Mouse (Mus musculus) lung, postnatal 10 days (tissue): ENCODE measurements around the gene Stim1.
"Not testable (repeated sequence)": the region's sequence is repeated elsewhere in the genome, so short reads cannot be mapped to it uniquely, and the experiment has no call there.

Experiments
- DNase-seq: peaks from one replicate; pipeline ENCODE4 v3.0.0; 2021

Stim1 gene

GRCm38 (mm10) chr7:102458618-102459380 is 191.2 kb downstream of the Stim1 start:
- no peak for DNase-seq

- no peak for DNase-seq
These were observed 200.0 kb downstream of the Stim1 start for GRCm38 (mm10) chr7:102467566-102467965.

GRCm38 (mm10) chr7:102472675-102473074 is 205.1 kb downstream of the Stim1 start:
- DNase-seq, result no peak

- DNase-seq, result no peak
These were observed 209.0 kb downstream of the Stim1 start for GRCm38 (mm10) chr7:102476601-102477000.

GRCm38 (mm10) chr7:102477377-102477776 is 209.8 kb downstream of the Stim1 start:
- DNase-seq, result no peak

- DNase-seq, result no peak
These were observed 210.8 kb downstream of the Stim1 start for GRCm38 (mm10) chr7:102478425-102478824.

- DNase-seq, result no peak
These were observed 211.3 kb downstream of the Stim1 start for GRCm38 (mm10) chr7:102478926-102479325.

GRCm38 (mm10) chr7:102479368-102480078 is 211.9 kb downstream of the Stim1 start:
- peak; percentile 70 for DNase-seq

GRCm38 (mm10) chr7:102480821-102481220 is 213.2 kb downstream of the Stim1 start:
- no peak for DNase-seq

GRCm38 (mm10) chr7:102481579-102481978 is 214.0 kb downstream of the Stim1 start, which contains the start of gene Olfr543:
TSS of gene Olfr543 (minus strand) at chr7:102481679.
- DNase-seq, result no peak

- DNase-seq, result no peak
These were observed 216.1 kb downstream of the Stim1 start for GRCm38 (mm10) chr7:102483665-102484064.

- not testable (repeated sequence) for DNase-seq
These were observed 217.2 kb downstream of the Stim1 start for GRCm38 (mm10) chr7:102484766-102485165.

GRCm38 (mm10) chr7:102486105-102486504 is 218.5 kb downstream of the Stim1 start:
- no peak for DNase-seq
